Mouse (Mus musculus): ENCODE results near the gene Rcn3.

Gene Rcn3

GRCm38 (mm10) chr7:45043307-45043706 lies 48.7 kb downstream of the Rcn3 start:
- POLR2A ChIA-PET = interaction anchor here in 3 of 4 experiments (1.0 to 2.1 kb wide), 7 partner anchors 9 to 26 kb away, joined by 3 to 7 read pairs (median 4); partner anchors contain the start of genes Rras (in 2 of the 3) and Scaf1 (in 1 of the 3)

DNA sequence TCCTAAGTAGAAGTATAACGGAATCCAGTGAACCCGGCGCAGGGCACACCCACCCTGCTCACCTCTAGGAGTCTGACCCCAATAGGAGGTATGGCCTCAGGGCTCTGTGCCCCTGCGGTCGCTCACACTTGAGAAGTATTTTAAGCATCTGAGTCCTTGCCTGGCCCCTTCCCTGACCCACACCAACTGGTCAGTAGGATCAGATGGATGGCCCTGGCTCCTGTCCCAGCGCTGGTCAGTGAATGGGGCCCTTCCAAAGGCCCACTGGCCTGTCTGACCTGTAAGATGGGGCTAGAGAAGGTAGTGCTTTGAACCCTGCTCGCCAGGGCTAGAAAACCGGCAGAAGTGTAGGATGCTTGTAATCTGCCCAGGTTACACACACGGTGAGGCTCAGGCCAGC lies 51.2 kb downstream of the Rcn3 start:
- ChIA-PET CTCF (interaction anchor here (0.6 to 4.6 kb wide), 10 partner anchors 7 to 369 kb away, joined by 3 to 36 read pairs (median 5); partner anchors contain the start of gene Rras (in 2 of the 4)), POLR2A (interaction anchor here in 3 of 4 experiments (0.8 to 5.6 kb wide), 30 partner anchors 8 to 224 kb away, joined by 3 to 66 read pairs (median 4); partner anchors contain the start of genes Prmt1 (in 2 of the 3), Rras (in 2 of the 3), Ap2a1 (in 1 of the 3) and Atf5 (in 1 of the 3))

More at GRCm38 (mm10) chr7:45043307-45043706, 48.7 kb downstream of the Rcn3 start:
- CTCF ChIA-PET = interaction anchor here in 3 of 4 experiments (0.6 to 1.0 kb wide), 5 partner anchors 8 to 115 kb away, joined by 3 read pairs; no protein-coding TSS in a partner anchor

- POLR2A ChIA-PET = interaction anchor here (0.5 to 5.6 kb wide), 33 partner anchors 9 to 1817 kb away, joined by 3 to 66 read pairs (median 4); partner anchors contain the start of genes Prmt1 (in 2 of the 4), Rras (in 2 of the 4), Scaf1 (in 2 of the 4) and Irf3 (in 1 of the 4)
- CTCF ChIA-PET = interaction anchor here (0.6 to 4.6 kb wide), 28 partner anchors 9 to 124 kb away, joined by 3 to 36 read pairs (median 5); partner anchors contain the start of genes Flt3l (in 1 of the 4), Gm45713 (in 1 of the 4), Prmt1 (in 1 of the 4) and Prr12 (in 1 of the 4)
These were observed 53.6 kb downstream of the Rcn3 start for GRCm38 (mm10) chr7:45038411-45038810.

DNA sequence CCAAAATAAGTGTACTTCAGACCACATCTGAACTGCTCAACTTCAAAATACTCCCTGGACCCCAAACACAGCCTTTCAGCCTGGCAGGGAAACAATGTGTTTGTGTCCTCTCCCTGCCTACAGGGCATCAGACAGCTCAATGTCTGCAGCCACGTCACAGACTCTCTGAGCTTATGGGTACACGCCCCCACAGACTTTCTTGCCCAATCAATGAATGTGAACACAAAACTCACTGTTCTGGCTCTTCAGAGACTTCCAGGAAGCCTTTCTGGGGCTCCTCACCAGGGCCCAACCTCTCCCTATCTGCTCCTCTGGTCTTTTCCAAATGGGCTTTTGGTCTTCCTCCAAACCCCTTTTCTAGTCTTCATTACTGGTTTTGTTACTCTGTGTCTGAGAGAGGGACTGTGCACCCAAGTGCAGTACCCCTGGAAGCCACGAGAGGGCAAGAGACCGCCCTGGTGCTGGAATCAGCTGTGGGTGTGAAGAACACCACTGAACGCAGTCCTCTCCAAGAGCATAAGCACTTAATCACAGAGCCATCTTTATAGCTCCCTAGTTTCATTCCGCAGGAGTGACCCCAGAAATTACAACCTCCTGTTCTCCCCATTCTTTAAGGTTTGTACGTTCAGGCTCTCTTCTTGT lies 54.2 kb downstream of the Rcn3 start:
- CTCF ChIA-PET = interaction anchor here (0.6 to 4.6 kb wide), 30 partner anchors 8 to 290 kb away, joined by 3 to 36 read pairs (median 5); partner anchors contain the start of genes Flt3l (in 1 of the 4), Gm45713 (in 1 of the 4), Prmt1 (in 1 of the 4) and Prr12 (in 1 of the 4)
- POLR2A ChIA-PET = interaction anchor here (0.6 to 5.6 kb wide), 34 partner anchors 10 to 322 kb away, joined by 3 to 66 read pairs (median 3); partner anchors contain the start of genes Prmt1 (in 2 of the 4), Rras (in 2 of the 4), Scaf1 (in 2 of the 4) and Irf3 (in 1 of the 4)

DNA sequence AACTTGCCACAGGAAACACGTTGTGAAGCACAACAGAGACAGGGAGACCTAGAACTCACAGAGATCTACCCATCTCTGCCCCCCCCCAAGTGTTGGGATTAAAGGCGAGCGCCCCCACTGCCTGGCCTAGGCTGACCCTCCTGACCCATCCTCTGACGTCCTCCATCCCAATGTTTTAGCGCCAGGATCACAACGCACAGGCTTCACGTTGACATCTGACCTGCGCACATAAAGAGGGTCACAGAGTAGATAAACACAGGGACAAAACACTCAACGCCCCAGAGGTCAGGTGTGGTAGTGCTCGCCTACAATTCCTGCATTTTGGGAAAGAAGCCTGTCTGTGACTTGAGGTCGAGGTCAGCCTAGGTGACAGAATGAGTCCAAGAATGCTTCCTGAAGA lies 55.3 kb downstream of the Rcn3 start:
- ChIA-PET CTCF (interaction anchor here in 3 of 4 experiments (1.0 to 5.1 kb wide), 5 partner anchors 10 to 32 kb away, joined by 3 to 22 read pairs (median 8); partner anchors contain the start of gene Scaf1 (in 1 of the 3)), POLR2A (interaction anchor here in 2 of 4 experiments (1.2 to 2.4 kb wide), 8 partner anchors 9 to 63 kb away, joined by 3 to 15 read pairs (median 6); partner anchors contain the start of genes Prmt1 (in 1 of the 2) and Scaf1 (in 1 of the 2))

GRCm38 (mm10) chr7:45035631-45036030 lies 56.4 kb downstream of the Rcn3 start:
- CTCF ChIA-PET = interaction anchor here (0.6 to 5.1 kb wide), 14 partner anchors 9 to 386 kb away, joined by 3 to 22 read pairs (median 4); partner anchors contain the start of genes Prmt1 (in 1 of the 4) and Scaf1 (in 1 of the 4)
- POLR2A ChIA-PET = interaction anchor here in 3 of 4 experiments (0.5 to 2.4 kb wide), 31 partner anchors 9 to 1362 kb away, joined by 3 to 15 read pairs (median 3); partner anchors contain the start of genes Prmt1 (in 2 of the 3), Prr12 (in 2 of the 3), Rras (in 2 of the 3) and Aldh16a1 (in 1 of the 3)

- POLR2A ChIA-PET = interaction anchor here in 3 of 4 experiments (0.7 to 2.2 kb wide), 6 partner anchors 15 to 82 kb away, joined by 3 to 10 read pairs (median 3); partner anchors contain the start of genes Prmt1 (in 2 of the 3), Rras (in 1 of the 3) and Scaf1 (in 1 of the 3)
- CTCF ChIA-PET = interaction anchor here in 3 of 4 experiments (0.8 to 5.1 kb wide), 6 partner anchors 15 to 525 kb away, joined by 3 to 22 read pairs (median 3); no protein-coding TSS in a partner anchor
These were observed 58.2 kb downstream of the Rcn3 start for GRCm38 (mm10) chr7:45033722-45034359.
